Mouse (Mus musculus) WW6 (cell line): ENCODE measurements around the gene Fgfr2.

Experiments
- DNase-seq: peaks from one replicate; pipeline ENCODE4 v3.0.0-alpha.2; 2013; ENCODE audit warnings: low read depth, low spot score

The Fgfr2 gene

DNA sequence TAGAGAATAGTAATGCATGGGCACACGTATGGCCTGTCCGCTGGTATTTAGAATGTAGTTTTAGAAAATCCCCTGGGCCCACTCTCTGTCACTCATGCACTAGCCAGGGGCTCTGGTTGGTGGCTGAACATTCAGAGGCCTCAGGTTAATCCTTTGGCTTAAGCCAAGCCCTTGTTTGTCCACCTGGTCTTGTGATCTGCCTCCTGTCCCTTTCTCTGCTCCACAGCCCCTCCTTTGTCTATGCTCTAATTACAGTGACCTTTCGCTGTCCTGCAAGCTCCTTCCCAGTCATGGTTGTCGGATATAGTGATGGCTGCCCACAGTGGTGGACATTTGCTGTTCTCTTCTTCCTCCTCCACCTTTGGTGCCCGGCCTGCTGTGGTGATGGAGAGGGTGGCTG, 2460.9 kb downstream of the Fgfr2 start:
- DNase-seq, result no peak

DNA sequence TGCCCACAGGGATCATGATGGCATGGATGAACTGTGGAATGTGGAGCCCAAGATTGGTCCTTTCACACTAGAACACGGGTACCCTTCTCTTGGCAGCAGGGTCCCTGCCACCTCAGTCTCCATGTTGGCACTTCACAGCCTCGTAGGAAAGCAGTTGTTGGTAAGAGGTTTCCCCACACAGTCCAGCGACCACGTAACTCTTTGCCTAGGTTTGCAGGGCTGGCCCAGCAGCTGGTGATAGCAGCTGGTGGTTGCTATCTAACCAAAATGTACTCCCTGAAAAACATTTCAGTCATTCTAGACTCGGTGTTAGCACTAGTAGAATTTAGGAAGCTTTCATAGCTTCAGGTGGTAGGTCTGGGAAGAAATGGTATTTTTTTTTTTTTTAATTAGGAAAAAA, 2464.0 kb downstream of the Fgfr2 start:
- no peak for DNase-seq

DNA sequence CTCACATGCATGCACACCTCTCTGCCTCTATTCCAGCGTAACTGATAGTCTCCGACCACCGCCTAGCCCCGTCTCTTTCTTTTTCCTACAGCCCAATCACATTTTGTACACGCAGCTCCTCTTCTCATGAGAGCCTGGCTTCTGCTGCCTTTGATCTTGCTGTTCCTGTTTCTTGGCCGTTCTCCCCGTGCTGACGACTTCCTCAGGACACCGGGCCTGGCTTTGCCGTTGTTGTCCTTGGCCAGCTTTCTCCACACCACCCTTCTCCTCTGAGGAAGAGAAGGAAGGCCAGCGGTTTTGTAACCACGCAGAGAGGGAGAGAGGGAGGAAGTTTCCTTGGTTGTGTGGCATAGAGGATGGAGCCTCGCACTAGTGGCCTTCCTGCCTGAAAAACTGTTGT, 2465.4 kb downstream of the Fgfr2 start:
- no peak for DNase-seq

DNA sequence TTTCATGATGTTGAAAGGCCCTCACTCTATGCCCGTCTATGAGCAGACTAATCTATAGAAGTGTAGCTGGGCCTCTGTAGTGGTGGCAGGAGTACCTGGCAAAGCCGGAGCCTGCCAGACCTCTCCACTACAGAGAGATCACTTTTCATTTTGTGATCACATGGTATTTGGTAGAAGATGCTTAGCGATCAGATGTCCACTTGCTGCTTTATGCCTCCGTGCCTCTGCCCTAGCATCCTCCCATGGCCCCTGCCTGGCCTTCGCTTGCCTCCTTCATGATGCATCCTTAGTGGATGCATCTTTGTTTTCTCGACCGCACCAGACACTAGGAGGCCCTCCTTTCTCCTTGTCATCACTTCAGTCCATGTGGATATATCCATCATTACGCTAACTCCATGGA, 2466.2 kb downstream of the Fgfr2 start:
- no peak for DNase-seq

DNA sequence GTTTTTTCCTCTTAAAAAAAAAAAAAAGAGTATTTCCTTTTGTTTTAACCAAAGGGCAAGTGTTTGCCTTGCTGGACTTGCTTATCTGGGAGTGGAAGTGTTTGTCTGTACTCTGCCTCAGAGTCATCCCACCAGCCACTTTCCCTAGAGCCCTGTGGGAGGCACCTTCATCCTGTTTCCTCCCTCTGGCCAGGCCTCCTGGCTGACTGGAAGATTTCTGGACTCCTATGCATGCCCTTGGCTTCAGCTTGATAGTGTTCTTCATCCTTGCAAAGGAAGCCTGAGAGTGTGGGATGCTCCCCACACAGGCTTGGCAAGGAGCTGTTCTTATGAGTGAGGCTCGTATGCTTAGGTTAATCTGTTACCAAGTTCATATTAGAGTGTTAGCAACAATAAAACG, 2468.6 kb downstream of the Fgfr2 start:
- DNase-seq, result no peak

DNA sequence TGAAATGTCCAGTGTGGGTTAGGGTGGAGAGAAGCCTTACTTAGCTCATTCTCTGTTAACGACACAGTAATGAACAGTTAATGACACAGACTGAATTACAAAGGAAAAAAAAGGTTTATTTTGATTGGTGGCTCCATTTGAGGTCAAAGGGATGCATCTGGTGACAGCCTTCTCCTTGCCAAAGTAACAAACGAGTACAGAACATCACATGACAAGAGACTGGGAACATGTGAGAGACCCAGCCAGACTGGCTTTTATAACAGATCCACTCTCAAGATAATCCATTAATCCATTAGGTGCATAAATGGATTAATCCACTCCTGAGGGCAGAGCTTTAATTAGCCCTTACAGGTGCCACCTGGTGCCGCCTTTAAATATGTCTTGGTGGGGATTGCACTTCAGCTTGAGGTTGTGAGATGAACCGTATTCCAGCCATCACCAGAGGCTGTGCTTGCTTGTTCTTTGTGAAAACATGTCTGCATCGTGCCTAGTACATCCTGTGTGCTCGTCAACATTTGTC, 2470.1 kb downstream of the Fgfr2 start:
- no peak for DNase-seq

DNA sequence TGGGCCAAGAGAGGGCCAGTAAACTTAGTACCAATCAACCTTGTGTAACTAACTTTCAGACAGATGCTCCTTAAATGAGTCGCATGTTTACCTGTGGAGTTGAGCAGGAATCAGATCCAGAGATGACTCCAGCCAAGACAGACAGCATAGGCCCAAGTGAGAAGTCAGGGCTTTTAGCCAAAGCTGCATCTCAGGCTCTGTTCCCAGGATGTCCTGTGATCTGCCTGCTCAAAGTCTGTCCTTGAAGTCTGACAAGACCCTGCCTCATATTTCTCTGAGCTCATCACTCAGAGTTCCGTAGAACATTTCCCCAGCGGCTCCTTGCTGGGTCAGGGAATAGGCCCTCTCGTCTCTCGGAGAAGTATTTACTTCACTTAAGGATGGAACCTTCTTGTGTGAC, 2472.5 kb downstream of the Fgfr2 start:
- DNase-seq, result no peak

DNA sequence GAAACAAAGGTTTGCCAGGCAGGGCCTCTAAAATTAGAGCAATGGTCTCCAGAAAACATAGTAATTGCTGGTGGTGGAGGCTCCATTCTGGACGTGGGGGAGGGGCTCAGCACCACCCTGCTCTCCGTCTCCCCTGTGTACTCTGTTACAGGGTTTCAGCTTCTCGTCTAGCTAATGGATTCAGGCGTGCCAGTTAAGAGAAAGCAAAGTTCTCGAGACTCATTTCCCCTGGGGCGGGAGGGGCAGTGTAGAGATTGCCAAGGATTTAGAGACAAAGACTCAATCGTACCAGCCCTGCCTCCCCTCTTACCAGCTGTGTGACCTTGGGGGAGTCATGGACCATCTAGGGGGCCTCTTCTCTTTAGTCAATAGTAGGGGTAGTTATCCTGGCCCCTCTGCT, 2473.9 kb downstream of the Fgfr2 start:
- DNase-seq, result no peak

DNA sequence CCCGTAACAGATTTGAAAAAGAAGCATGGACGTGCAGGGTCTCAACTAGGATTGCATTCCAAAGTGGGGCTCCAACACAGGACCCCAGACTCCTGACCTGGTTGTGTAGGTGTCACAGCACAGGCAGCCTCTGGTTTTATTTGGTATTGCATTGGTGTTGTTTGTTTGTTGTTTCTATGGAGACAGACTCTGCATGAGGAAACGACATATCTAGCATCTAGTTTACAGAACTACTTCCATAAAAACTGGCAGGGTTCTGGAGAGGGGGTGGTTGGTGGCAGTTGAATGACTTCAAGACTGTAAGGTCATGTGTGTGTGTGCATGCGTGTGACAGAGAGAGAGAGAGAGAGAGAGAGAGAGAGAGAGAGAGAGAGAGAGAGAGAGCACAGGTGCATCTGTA, 2475.1 kb downstream of the Fgfr2 start:
- no peak for DNase-seq

DNA sequence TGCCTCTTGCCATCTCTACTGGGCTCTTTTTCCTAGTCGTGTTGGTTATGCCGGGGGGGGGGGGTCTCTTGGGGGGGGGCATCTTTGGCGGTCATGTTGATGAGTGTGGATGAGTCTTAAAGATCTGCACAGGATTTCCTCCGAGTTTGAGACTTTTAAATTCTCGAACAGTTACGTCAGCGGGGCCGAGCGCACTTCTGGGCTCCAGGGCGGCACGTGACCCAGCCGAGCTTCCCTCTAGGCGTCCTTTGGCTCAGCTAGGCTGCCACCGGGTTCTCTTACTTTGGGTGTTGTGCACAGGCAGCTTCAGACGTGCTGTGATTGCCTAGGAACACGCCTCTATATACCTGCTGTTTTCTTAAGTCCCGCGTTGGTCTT, 2476.4 kb downstream of the Fgfr2 start:
- DNase-seq, result peak; percentile 48

DNA sequence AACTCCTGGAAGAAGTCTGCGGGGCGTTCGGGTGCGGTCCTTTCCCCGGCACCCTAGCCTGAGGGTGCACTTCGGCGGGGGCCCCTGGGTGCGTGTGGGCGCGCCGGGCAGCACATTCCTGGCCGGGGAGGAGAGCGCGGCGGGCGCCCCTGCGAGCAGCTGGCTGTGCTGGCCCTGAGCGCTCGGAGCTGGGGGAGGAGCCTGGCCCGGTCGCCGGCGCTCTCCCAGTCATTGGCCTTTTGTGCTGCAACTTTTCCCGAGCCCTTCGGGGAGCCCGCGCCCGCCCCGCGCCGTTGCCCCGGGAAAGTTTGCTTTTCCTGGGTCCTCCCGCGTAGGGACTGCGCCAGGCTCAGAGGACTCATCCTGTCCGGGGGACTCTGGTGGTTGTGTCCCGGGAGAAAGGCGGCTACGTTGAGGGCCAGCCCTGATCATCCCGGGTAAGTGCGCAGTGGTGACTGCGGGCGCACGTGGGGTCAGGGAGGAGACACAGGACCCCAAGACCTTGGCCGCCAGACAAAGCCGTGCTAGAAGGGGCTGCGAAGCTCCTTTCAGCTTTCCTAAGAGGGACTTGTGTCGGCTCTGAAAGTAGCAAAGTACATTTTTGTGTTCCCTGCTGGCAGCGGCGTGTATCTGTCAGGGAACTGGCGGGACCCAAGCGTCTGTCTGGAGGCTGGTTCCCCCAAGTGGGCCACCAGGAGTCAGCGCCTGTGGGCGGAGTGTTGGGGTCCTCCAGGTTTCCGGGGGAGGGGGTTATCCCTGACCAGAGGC, 2477.0 kb downstream of the Fgfr2 start:
- DNase-seq, result peak; percentile 48

DNA sequence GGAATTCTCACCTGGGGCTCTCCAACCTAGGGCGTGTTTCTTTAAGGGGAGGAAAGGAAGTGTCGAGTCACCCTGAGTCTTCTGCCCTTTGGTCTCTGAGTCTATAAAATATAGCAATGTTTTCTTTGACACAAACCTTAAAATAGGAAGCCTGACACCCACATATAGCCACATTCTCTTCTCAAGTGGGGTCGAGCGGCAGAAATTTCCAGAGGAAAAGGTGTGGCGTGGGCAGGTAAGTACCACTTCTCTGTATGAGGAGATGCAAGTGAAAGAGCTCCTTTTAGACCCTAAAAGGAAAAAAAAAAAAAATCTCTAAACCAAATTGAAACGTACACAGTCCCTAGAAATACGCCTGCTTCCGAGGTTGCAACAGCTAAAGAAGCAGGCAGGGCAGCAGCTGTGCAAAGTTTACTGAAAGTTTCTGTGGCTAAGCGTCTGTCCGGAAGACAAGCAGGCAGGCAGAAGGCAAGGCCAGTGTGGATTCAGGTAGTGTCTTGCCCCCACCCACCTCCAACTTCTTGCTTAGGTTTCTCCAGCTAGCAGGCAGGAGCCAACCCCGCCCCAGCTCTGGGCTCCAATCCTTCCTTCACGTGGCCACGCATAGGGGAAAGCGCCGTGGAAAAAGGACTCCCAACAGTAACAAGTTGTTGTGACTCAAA, 2477.7 kb downstream of the Fgfr2 start:
- peak; percentile 48 for DNase-seq

DNA sequence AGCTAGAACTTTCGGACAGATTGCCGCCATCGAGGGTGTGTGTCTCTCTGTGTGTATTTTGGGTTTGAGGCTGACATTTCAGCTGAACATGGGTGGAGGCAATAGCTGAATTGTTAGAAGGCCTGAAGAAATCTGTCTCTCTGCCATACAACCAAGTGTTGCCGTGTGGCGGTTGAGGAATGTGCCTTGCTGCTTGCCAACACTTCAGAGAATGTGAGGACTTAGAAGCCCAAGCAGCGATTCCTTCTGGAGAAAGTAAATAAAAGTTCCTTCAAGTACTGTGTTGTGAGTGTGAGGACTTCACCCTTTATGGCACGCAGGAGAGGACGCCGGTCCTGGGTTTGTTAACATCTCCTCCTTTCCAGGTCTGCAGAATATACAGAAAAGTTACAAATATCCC, 2482.5 kb downstream of the Fgfr2 start:
- no peak for DNase-seq

DNA sequence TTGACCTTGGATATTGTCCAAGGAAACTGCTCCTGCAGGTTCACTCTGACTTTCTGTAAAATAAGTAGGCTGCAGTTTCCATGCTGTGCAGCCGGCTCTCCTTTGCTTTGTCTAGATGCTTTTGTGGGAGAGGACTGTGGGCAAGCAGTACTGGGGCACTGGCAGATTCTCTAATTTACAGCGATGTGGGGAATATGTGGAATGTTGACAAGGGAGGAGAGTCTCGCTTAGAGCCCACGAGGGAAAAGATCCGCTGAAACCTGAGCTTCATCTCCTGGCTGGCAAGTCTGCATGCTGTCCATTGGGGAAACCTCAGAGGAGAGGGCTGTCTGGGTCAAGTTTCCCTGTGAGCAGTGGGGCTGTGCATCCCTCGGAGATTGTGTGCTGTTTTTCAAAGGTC, 2485.3 kb downstream of the Fgfr2 start:
- DNase-seq, result no peak

DNA sequence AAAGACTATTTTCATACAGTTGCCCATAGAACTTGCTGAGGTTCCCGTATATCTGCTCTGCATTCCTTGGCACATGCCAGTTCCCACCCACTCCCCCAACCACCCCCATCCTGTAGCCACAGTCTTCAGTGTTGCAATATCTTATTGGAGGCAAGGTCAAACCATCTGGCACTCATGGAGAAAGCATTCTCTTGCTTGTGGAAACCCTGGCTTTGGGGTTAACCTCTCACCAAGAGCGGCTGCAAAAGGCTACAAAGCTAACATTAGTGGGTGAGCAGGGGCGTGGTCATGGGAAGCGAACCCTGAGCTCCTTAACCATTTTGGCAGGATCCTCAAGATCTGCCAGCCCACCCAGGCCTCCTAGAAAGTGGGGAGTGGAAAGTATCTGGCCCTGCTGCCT, 2486.2 kb downstream of the Fgfr2 start:
- no peak for DNase-seq

DNA sequence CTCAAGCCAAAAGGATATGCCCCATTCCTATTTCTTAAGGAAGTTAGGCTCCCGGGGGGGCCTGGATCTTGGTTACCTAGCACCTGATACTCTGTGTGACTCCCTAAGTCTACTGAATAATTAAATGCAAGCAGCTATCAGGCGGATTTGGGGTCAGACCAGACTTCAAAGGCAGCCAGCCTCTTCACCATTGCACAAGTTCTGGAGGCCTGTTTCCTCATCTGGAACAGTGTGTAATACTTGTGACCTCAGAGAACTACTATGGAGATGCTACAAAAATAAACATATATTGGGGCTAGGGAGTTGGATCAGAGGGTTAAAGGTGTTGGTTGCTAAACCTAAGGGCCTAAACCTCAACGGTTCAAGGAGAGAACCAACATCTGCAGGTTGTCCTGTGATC, 2486.9 kb downstream of the Fgfr2 start:
- DNase-seq, result no peak

DNA sequence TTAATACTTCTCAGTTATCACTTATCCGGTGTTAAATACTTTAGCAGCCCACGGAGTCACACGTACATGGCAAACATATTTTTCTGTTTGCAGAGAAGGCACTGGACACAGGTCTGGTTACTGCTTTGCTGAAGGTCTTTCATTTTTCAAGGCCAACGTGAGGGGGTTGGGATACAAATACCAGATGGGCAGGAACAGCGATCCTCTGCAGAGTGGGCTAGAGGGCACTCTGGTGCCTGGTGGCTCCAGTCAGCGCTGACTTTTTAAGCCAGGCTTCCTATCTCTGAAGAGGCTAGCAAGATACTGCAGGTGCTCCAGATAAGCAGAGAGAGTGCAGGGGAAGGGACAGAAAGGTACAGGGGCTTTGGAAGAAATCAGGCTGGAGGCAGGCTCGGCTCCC, 2487.9 kb downstream of the Fgfr2 start:
- DNase-seq, result no peak

DNA sequence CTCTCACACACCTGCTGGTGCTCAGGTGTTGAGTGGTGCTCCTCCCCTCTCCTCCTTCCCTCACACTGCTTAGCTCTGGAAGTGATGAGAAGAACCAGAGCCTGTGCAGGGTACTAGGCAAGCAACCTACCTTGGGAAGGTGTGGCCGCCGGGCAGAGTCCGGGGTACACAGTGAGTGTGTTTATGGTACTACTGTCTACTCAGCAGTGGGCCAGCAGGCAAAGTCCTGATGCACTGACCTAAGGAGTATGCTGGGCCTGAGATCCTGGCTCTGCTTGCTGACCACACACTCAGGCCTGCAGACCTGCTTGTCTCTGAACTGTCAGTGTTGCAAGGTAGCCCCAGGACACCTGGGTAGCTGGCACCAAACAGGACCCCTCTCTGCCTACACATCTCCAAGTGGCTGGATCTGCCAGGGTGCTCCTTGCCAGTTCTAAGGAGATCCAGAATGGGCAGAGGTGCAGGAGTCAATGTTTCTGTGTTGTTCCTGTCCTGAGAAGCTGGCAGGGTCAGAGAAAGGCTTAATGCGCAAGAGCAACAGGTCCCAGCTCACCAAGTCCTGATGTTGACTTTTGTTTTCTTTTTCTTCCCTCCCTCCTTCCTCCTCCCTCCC, 2488.8 kb downstream of the Fgfr2 start:
- DNase-seq, result no peak

DNA sequence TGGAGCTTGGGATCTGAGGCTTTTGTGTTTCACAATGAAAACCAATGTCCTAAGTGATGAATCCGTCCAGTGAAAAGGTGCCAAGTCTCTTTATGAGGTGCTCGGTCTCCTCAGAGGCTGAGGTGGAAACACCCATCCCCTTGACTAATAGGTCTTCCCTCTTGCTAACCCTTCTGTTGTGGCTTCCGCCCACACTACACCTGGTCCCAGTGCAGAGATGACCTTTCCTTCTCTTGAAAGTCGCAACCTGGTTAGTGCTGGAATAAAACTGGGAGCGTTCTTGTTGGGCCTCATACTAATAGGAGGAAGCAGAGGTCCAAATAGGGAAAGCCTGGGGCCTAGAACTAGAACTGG, 2490.8 kb downstream of the Fgfr2 start:
- DNase-seq, result no peak

DNA sequence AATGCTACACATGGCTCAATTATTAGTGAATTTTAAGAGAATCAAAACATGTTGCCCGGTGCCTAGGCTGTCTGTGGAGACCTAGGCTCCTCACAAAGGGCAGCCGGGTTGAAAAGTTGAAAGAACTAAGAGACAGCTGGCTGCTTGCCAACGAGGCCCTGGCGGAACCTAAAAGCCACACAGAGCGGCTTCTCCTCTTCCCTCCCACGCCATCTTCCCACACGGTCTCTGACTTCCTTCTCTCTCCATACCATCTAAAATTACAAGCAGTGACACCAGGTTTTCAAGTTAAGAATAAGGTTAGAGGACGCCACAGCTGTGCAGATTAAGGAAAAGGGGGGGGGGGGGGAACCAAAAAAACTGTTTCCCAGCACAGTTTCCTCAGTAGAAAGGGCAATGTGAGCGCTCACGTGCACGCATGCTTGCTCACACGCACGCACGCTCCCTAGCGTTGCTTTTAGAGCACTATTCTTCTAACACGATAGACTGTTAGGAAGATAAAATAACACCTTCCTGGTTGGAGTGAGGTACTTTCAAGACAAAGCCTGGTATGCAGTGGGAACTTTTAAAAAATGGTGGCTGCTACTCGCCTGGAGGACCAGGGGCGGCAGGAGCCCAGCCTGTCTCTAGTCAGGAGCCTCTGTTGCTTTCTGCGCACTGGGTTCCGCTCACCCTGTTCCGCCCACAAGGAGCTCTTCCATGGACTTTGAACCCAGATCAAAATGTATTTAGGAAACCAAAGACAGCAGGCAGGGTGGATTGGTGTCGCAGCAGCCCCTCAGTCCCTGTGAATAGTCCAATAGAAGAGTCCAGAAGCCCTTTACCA, 2491.4 kb downstream of the Fgfr2 start:
- no peak for DNase-seq

DNA sequence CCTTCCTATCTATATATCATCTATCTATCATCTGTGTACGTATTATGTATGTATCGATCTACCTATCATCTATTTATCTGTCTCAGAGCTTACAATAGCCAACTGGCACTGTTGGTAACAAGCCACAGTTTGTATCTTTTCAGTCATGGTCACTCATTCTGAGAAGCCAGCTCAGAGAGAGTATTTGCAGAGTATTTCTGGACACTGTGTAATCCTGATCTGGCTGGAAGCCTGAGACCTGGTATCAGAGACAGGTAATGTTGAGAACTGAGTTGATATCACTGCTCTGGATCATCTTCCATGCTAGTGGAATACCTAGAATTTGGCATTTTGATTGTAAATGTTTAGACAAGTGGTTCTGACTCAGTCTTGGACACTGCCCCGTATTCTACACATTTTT, 2492.2 kb downstream of the Fgfr2 start:
- DNase-seq, result no peak

DNA sequence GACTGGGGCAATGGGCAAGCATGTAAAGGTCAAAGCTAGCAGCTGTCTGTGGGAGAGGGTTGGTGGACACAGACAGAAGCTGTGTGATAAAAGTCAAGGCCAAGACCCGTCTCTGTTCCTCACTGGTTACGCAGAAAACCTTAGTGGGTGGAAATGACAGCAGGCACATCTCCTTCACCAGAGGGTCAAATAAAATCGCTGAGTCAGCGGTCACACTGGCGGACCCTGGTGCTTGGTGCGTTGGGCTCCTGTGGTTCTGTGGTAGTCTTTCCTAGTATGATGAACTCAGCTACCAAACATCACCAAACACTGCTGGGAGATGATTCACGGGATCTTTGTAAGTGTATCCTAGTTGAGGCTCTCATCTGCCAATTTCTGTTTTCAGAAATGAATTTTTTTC, 2493.2 kb downstream of the Fgfr2 start:
- no peak for DNase-seq
